Mouse (Mus musculus) olfactory bulb, adult 2 months (tissue): ENCODE results near the gene Prkar1b. TPM values are rescaled to one million over a fixed set of nuclear protein-coding genes. Genes with fewer than 3 reads are reported as not detected.

ENCODE experiments used
- H3K27ac ChIP-seq: fragments of 200-500 bp; 2 replicates; pipeline ENCODE4 v1.5.1; 2012; ENCODE audit warnings: low read depth, low read length; ENCODE audit not compliant: insufficient read depth
- H3K4me1 ChIP-seq: fragments of 200-500 bp; 2 replicates; pipeline ENCODE4 v1.6.1; 2012; ENCODE audit warnings: low read length; ENCODE audit not compliant: control insufficient read depth, insufficient read depth
- H3K4me3 ChIP-seq: fragments of 200-500 bp; 2 replicates; pipeline ENCODE4 v1.5.1; 2012; ENCODE audit warnings: mild to moderate bottlenecking, low read depth, low read length, moderate library complexity; ENCODE audit not compliant: insufficient read depth
- CTCF ChIP-seq: fragments of 200-500 bp; IDR thresholded peaks from 2 replicates; pipeline ENCODE4 v1.5.1; 2012; ENCODE audit warnings: low read depth, mild to moderate bottlenecking, low read length, moderate library complexity; ENCODE audit not compliant: insufficient read depth
- POLR2A ChIP-seq: fragments of 200-500 bp; IDR thresholded peaks from 2 replicates; pipeline ENCODE4 v1.6.1; 2012; ENCODE audit warnings: mild to moderate bottlenecking, low read depth, low read length, moderate library complexity; ENCODE audit not compliant: insufficient read depth
- WGBS: fragments of 180-500 bp; shearing (Covaris S2); methylation state at CpG from one replicate; pipeline ENCODE4 v1.1.7; 2018; 5-methylcytosine and 5-hydroxymethylcytosine counted together
- polyA plus RNA-seq: library from polyadenylated mRNA; stranded (reverse); fragments of >200 nt; gene quantifications from 2 replicates; pipeline ENCODE4 v1.2.4, GENCODE M21; 2012; ENCODE audit warnings: low replicate concordance; ENCODE audit not compliant: missing spikeins, insufficient read depth, insufficient read length

Gene Prkar1b
- polyA plus RNA-seq, 1 experiment, result not detected

- WGBS, result 83% methylated on average over 2 of the region's 2 CpGs
- Histone ChIP-seq H3K27ac (no peak overlapping the region), H3K4me1 (peaks cover 11% of the 10 kb centered on the region; the same call in 1 of the 2 replicates), H3K4me3 (no peak overlapping the region)
- TF ChIP-seq CTCF (no peak), POLR2A (no peak)
Measured at GRCm38 (mm10) chr5:139035171-139035570, 114.6 kb downstream of the Prkar1b start.

DNA sequence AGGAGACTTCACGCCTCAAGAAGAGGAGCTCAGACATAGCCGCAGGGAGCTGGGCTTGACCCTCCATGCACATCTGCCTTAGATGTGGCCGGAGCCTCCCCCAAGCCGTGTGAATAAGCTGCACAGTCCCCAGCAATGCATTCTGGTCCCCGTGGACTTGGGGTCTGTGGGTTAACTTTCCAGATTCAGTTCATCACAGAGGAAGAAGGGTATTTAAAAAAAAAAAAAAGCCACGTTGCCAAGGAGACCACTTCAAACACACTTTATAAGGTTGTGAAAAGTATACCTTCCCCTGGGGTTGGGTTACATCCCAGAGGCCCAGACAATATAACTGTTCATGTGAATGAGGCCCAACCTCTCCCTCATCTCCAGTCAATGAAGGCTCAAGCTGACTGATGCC is 115.1 kb downstream of the Prkar1b start:
- WGBS, result 69% methylated on average over 6 of the region's 6 CpGs
- no peak overlapping the region for H3K27ac ChIP-seq

DNA sequence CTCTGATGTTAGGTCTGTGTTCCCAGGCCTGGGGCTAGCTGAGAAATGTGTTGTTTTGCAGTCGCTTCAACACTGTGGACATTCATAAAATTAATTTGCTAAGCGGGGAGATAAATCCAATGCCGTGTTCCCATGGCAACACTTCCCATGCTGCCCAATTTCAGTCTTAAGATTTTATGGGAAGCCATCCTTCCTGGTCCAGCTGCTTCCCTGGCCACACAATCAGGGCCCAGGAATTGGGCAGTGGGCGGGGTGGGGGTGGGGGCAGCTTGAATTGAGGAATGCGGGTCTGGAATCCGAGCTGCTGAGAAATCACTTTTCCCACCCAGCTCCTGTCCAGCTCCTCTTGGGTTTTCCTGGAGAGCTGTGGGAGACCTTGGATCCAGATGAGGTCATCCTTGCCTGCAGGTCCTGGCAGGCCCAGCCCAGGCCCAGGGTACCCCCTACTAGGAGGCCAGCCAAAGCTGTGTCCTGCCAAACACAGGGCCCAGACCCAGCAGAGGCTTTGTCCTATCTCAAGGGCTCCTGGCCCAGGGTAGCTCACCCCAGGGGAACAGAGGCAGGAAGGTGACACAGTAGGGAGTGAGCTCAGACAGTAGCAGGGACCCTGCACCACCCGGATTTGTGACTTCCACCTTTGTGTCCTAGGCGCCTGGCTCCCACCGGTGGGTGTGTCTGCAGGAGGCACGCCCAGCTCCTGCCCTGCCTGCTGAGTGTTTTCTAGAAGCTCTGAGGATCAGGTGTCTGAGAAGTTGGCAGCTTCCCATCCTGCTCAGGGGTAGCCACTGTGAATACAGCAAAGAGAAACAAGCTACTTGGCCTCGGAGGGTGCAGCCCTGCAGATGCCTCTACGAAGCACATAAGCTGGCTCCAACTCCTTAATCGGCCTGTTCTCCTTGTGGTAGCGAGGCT is 116.1 kb downstream of the Prkar1b start:
- TF ChIP-seq CTCF, result no peak
- TF ChIP-seq POLR2A, result no peak
- Histone ChIP-seq H3K27ac (no peak overlapping the region), H3K4me3 (no peak overlapping the region), H3K4me1 (peaks cover 9% of the 10 kb centered on the region; the same call in 1 of the 2 replicates)
- 50% methylated on average over 14 of the region's 14 CpGs for WGBS

More for the DNA sequence above, 115.1 kb downstream of the Prkar1b start:
- Histone ChIP-seq H3K4me3 (no peak overlapping the region), H3K4me1 (peaks cover 11% of the 10 kb centered on the region; the same call in 1 of the 2 replicates)
- TF ChIP-seq CTCF (no peak), POLR2A (no peak)

DNA sequence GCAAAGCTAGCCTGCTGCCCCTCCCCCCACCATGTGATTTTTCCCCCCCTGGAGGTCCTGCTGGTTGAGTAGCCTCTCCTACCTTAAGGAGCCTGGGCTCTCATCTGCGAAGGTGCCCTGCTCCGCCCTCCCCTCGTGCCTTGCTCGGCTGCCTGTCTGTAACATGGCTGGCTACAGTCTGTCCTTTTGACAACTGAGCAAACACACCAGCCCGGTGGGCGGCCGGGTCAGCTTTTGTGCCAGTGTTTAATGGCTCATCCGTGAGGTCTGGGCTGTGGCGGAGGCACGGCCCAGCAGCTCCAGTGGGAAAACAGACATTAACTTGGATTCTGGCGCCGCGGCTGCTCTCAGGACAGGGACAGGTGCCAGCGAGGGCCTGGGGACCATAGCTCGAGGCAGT is 122.2 kb downstream of the Prkar1b start:
- H3K4me1 ChIP-seq, result no peaks in the 10 kb centered on the region; the same call in 1 of the 2 replicates
- no peak overlapping the region for H3K4me3 ChIP-seq
- H3K27ac ChIP-seq, result no peak overlapping the region
- TF ChIP-seq POLR2A (no peak), CTCF (no peak)
- 57% methylated on average over 15 of the region's 15 CpGs for WGBS

DNA sequence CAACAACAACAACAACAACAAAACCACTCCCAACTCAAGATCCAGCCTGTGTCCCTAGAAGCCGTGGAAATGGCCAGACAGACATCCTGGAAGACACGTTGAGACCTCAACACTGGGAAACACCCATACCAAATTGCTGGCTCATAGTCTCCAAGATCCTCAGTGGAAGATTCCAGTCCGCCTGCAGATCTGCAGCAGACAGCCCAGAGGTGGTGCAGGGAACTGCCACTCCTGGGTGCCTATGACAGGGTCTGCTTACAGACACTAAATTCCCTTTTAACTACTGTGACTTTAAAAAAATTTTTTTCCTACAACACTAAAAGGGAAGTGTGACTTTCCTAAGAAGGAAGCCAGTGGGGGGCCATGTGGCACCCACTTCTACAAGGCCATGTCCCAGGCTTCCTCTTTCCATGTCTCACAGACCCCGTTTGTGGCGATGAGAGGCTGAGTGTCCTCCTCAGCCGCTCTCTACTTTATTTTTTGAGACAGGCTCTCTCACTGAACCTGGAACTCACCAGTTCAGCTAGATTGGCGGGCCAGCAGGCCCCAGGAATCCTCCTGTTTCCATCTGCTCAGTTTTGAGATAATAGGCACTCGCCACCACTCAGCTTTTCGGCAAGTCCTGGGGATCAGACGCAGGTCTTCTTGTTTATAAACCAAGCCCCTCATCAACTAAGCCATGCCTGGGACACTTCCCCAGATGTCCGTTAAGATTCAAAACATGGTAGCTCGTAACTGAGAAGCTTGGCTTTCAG is 125.3 kb downstream of the Prkar1b start:
- Histone ChIP-seq H3K4me3 (no peak overlapping the region), H3K27ac (no peak overlapping the region), H3K4me1 (no peaks in the 10 kb centered on the region; the same call in 1 of the 2 replicates)
- 85% methylated on average over 12 of the region's 12 CpGs for WGBS
- TF ChIP-seq POLR2A (no peak), CTCF (no peak)

- no peak overlapping the region for H3K4me3 ChIP-seq
- TF ChIP-seq CTCF, result no peak
- TF ChIP-seq POLR2A, result no peak
- 83% methylated on average over 6 of the region's 6 CpGs for WGBS
- no peak overlapping the region for H3K27ac ChIP-seq
- H3K4me1 ChIP-seq, result no peaks in the 10 kb centered on the region
Measured at GRCm38 (mm10) chr5:139020595-139020994, 129.2 kb downstream of the Prkar1b start.

GRCm38 (mm10) chr5:139017371-139018124 is 132.3 kb downstream of the Prkar1b start:
- WGBS, result 77% methylated on average over 15 of the region's 15 CpGs
- TF ChIP-seq CTCF (no peak), POLR2A (no peak)
- Histone ChIP-seq H3K4me1 (peaks cover 5% of the 10 kb centered on the region; the same call in 1 of the 2 replicates), H3K27ac (no peak overlapping the region), H3K4me3 (no peak overlapping the region)

- Histone ChIP-seq H3K4me3 (no peak overlapping the region), H3K27ac (no peak overlapping the region; the same call in 1 of the 2 replicates), H3K4me1 (peaks cover 5% of the 10 kb centered on the region; the same call in 1 of the 2 replicates)
- no peak for TF ChIP-seq CTCF
- TF ChIP-seq POLR2A, result no peak
- WGBS, result 54% methylated on average over 3 of the region's 3 CpGs
Measured at GRCm38 (mm10) chr5:139015097-139015496, 134.7 kb downstream of the Prkar1b start.
